Mouse (Mus musculus): ENCODE measurements around the gene Crtac1. TPM values are rescaled to one million over a fixed set of nuclear protein-coding genes. Genes with fewer than 3 reads are reported as not detected.

Gene Crtac1
- total and polyA plus RNA-seq, 3 experiments = 0.15 TPM; not detected in 2

- TF ChIP-seq MEF2A (IDR thresholded peaks at IDR 0.05; ENCODE audit: extremely low read depth, insufficient replicate concordance, low read depth, low read length, poor library complexity, severe bottlenecking) (no peak), TCF12 (IDR thresholded peaks at IDR 0.05; ENCODE audit: low read depth, low read length) (no peak), USF2 (IDR thresholded peaks at IDR 0.05; ENCODE audit: borderline replicate concordance in 1 of 2, insufficient read depth in 1 of 2, low read depth in 1 of 2, low read length in 2 of 2) (no peak), MAFK (IDR thresholded peaks at IDR 0.05; ENCODE audit: borderline replicate concordance, low read depth, low read length) (no peak), POLR2A (IDR thresholded peaks at IDR 0.05; ENCODE audit: control insufficient read depth in 1 of 2, insufficient read depth in 1 of 2, low read depth in 1 of 2, low read length in 2 of 2, poor library complexity in 1 of 2) (no peak), RAD21 (IDR thresholded peaks at IDR 0.05; ENCODE audit: low read depth, low read length) (no peak), NRF1 (IDR thresholded peaks at IDR 0.05; ENCODE audit: insufficient read depth, low read depth, low read length, poor library complexity, severe bottlenecking) (no peak), UBTF (IDR thresholded peaks at IDR 0.05; ENCODE audit: borderline replicate concordance, insufficient read depth, low read depth, low read length) (no peak), GATA1 (IDR thresholded peaks at IDR 0.05; ENCODE audit: low read depth, low read length) (no peak), BHLHE40 (IDR thresholded peaks at IDR 0.05; ENCODE audit: borderline replicate concordance, low read depth, low read length) (no peak), HCFC1 (IDR thresholded peaks at IDR 0.05; ENCODE audit: low read depth, low read length) (no peak), SIN3A (IDR thresholded peaks at IDR 0.05; ENCODE audit: low read length) (no peak), ZNF384 (IDR thresholded peaks at IDR 0.05; ENCODE audit: low read depth, low read length) (no peak), CHD2 (IDR thresholded peaks at IDR 0.05; ENCODE audit: low read length) (no peak), KAT2A (conservative IDR thresholded peaks at IDR 0.05; ENCODE audit: low read depth, low read length) (no peak), MAZ (IDR thresholded peaks at IDR 0.05; ENCODE audit: low read depth, low read length) (no peak), TAL1 (IDR thresholded peaks at IDR 0.05; ENCODE audit: low read length) (no peak)
- Histone ChIP-seq H3K9ac (ENCODE audit: control insufficient read depth, low read depth, low read length, poor library complexity, severe bottlenecking) (no peak overlapping the region), H3K27ac (ENCODE audit: control insufficient read depth, low read depth, low read length) (no peak overlapping the region), H3K9me3 (replicated peaks; ENCODE audit: insufficient read depth, low read length) (no peaks in the 10 kb centered on the region), H3K4me1 (ENCODE audit: control insufficient read depth in 1 of 2, insufficient read depth in 2 of 2, low read length in 2 of 2) (no peaks in the 10 kb centered on the region), H3K4me3 (ENCODE audit: control insufficient read depth in 1 of 2, insufficient read depth in 1 of 2, low read depth in 2 of 2, low read length in 2 of 2) (no peak overlapping the region), H3K36me3 (ENCODE audit: control insufficient read depth in 1 of 2, insufficient read depth in 2 of 2, low read length in 2 of 2) (no peaks in the 10 kb centered on the region), H3K79me2 (ENCODE audit: control insufficient read depth, insufficient read depth, low read length, poor library complexity) (no peaks in the 10 kb centered on the region), H3K27me3 (ENCODE audit: control insufficient read depth in 1 of 2, insufficient read depth in 2 of 2, low read length in 2 of 2) (no peaks in the 10 kb centered on the region; a peak in 1 of 4 replicates)
- DNase-seq (ENCODE audit: low read depth, low spot score) = no peak
Observed at GRCm38 (mm10) chr19:42271182-42271581, 160.4 kb downstream of the Crtac1 start.

GRCm38 (mm10) chr19:42270119-42270518, 161.5 kb downstream of the Crtac1 start:
- Histone ChIP-seq H3K4me3 (ENCODE audit: control insufficient read depth in 1 of 2, insufficient read depth in 1 of 2, low read depth in 2 of 2, low read length in 2 of 2) (no peak overlapping the region), H3K36me3 (ENCODE audit: control insufficient read depth in 1 of 2, insufficient read depth in 2 of 2, low read length in 2 of 2) (no peaks in the 10 kb centered on the region), H3K9me3 (replicated peaks; ENCODE audit: insufficient read depth, low read length) (no peaks in the 10 kb centered on the region), H3K27me3 (ENCODE audit: control insufficient read depth in 1 of 2, insufficient read depth in 2 of 2, low read length in 2 of 2) (no peaks in the 10 kb centered on the region; a peak in 1 of 4 replicates), H3K4me1 (ENCODE audit: control insufficient read depth in 1 of 2, insufficient read depth in 2 of 2, low read length in 2 of 2) (no peaks in the 10 kb centered on the region), H3K79me2 (ENCODE audit: control insufficient read depth, insufficient read depth, low read length, poor library complexity) (no peaks in the 10 kb centered on the region), H3K9ac (ENCODE audit: control insufficient read depth, low read depth, low read length, poor library complexity, severe bottlenecking) (no peak overlapping the region), H3K27ac (ENCODE audit: control insufficient read depth, low read depth, low read length) (no peak overlapping the region)
- no peak for DNase-seq (ENCODE audit: low read depth, low spot score)
- TF ChIP-seq TBP (IDR thresholded peaks at IDR 0.05; ENCODE audit: low read depth, low read length) (no peak), NRF1 (IDR thresholded peaks at IDR 0.05; ENCODE audit: insufficient read depth, low read depth, low read length, poor library complexity, severe bottlenecking) (no peak), ELF1 (IDR thresholded peaks at IDR 0.05; ENCODE audit: low read depth, low read length) (no peak), EP300 (IDR thresholded peaks at IDR 0.05; ENCODE audit: low read depth in 1 of 2, low read length in 2 of 2) (no peak), ZC3H11A (IDR thresholded peaks at IDR 0.05; ENCODE audit: low read depth, low read length) (no peak), MYB (IDR thresholded peaks at IDR 0.05; ENCODE audit: low read depth, low read length) (no peak), MAZ (IDR thresholded peaks at IDR 0.05; ENCODE audit: low read depth, low read length) (no peak), MAFK (IDR thresholded peaks at IDR 0.05; ENCODE audit: borderline replicate concordance, low read depth, low read length) (no peak), USF1 (IDR thresholded peaks at IDR 0.05; ENCODE audit: low read depth, low read length) (no peak), ZKSCAN1 (IDR thresholded peaks at IDR 0.05; ENCODE audit: low read depth, low read length) (no peak), ZNF384 (IDR thresholded peaks at IDR 0.05; ENCODE audit: low read depth, low read length) (no peak)

Data from MEL (cell line).